Mouse (Mus musculus) olfactory bulb, adult 2 months (tissue): ENCODE measurements around the gene Yipf1.
"Not testable (repeated sequence)": the region's sequence is repeated elsewhere in the genome, so short reads cannot be mapped to it uniquely, and the experiment has no call there.

Source experiments
- CTCF ChIP-seq: fragments of 200-500 bp; IDR thresholded peaks from 2 replicates; pipeline ENCODE4 v1.5.1; 2012; ENCODE audit warnings: low read depth, mild to moderate bottlenecking, low read length, moderate library complexity; ENCODE audit not compliant: insufficient read depth
- POLR2A ChIP-seq: fragments of 200-500 bp; IDR thresholded peaks from 2 replicates; pipeline ENCODE4 v1.6.1; 2012; ENCODE audit warnings: mild to moderate bottlenecking, low read depth, low read length, moderate library complexity; ENCODE audit not compliant: insufficient read depth

DNA sequence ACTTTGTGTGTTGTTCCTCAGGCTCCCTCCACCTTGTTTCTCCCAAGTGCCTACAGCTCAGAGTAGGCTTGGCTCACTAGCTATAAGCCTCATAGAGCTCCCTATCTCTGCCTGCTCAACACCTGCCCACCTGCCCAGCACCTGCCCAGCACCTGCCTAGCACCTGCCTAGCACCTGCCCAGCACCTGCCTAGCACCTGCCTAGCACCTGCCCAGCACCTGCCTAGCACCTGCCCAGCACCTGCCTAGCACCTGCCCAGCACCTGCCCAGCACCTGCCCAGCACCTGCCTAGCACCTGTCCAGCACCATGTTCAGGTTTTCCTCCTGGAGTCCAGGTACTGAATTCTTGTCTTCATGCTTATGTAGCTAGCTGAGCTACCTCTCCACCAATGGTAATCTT lies 52.2 kb downstream of the Yipf1 start:
- TF ChIP-seq POLR2A, CTCF: not testable (repeated sequence)
